Mouse (Mus musculus): ENCODE results near the gene Rbbp7. TPM values are rescaled to one million over a fixed set of nuclear protein-coding genes. Genes with fewer than 3 reads are reported as not detected.
"Not testable (repeated sequence)": the region's sequence is repeated elsewhere in the genome, so short reads cannot be mapped to it uniquely, and the experiment has no call there.

The Rbbp7 gene
- polyA plus RNA-seq, 1 experiment = 6.8 TPM

GRCm38 (mm10) chrX:162788372-162788771, 28.2 kb downstream of the Rbbp7 start:
- H3K4me3 ChIP-seq (replicated peaks) = no peak overlapping the region
- H3K4me1 ChIP-seq (ENCODE audit: control insufficient read depth) = no peaks in the 10 kb centered on the region
- no peaks in the 10 kb centered on the region for H3K27me3 ChIP-seq (ENCODE audit: control insufficient read depth)
- no peaks in the 10 kb centered on the region for H3K9me3 ChIP-seq (ENCODE audit: control insufficient read depth, low read length)
- peaks cover 72% of the 10 kb centered on the region for H3K36me3 ChIP-seq (ENCODE audit: control insufficient read depth)
- TF ChIP-seq GATA1 (IDR thresholded peaks at IDR 0.05; ENCODE audit: low read length) (no peak), TAL1 (IDR thresholded peaks at IDR 0.05; ENCODE audit: low read length) (no peak)

GRCm38 (mm10) chrX:162791392-162791791, 31.2 kb downstream of the Rbbp7 start:
- not testable (repeated sequence) for H3K4me1 ChIP-seq (ENCODE audit: control insufficient read depth); H3K4me3 ChIP-seq (replicated peaks); H3K9me3 ChIP-seq (ENCODE audit: control insufficient read depth, low read length); H3K27me3 ChIP-seq (ENCODE audit: control insufficient read depth)
- peaks cover 46% of the 10 kb centered on the region for H3K36me3 ChIP-seq (ENCODE audit: control insufficient read depth)

- no peaks in the 10 kb centered on the region for H3K9me3 ChIP-seq (ENCODE audit: control insufficient read depth, low read length)
- H3K4me3 ChIP-seq (replicated peaks) = no peak overlapping the region
- no peak for TF ChIP-seq GATA1 (IDR thresholded peaks at IDR 0.05; ENCODE audit: low read length)
- no peak for TF ChIP-seq TAL1 (IDR thresholded peaks at IDR 0.05; ENCODE audit: low read length)
- peaks cover 34% of the 10 kb centered on the region for H3K36me3 ChIP-seq (ENCODE audit: control insufficient read depth)
- H3K27me3 ChIP-seq (ENCODE audit: control insufficient read depth) = no peaks in the 10 kb centered on the region
- no peaks in the 10 kb centered on the region for H3K4me1 ChIP-seq (ENCODE audit: control insufficient read depth)
These were observed 40.2 kb downstream of the Rbbp7 start for GRCm38 (mm10) chrX:162800371-162800770.

GRCm38 (mm10) chrX:162828016-162828415, 67.8 kb downstream of the Rbbp7 start:
- Histone ChIP-seq H3K4me3 (replicated peaks) (peak overlapping the region; percentile 83), H3K4me1 (ENCODE audit: control insufficient read depth) (peaks cover 6% of the 10 kb centered on the region), H3K27me3 (ENCODE audit: control insufficient read depth) (no peaks in the 10 kb centered on the region), H3K9me3 (ENCODE audit: control insufficient read depth, low read length) (peaks cover 4% of the 10 kb centered on the region), H3K36me3 (ENCODE audit: control insufficient read depth) (peaks cover 10% of the 10 kb centered on the region)
- TF ChIP-seq TAL1 (IDR thresholded peaks at IDR 0.05; ENCODE audit: low read length) (no peak), GATA1 (IDR thresholded peaks at IDR 0.05; ENCODE audit: low read length) (no peak)

Other genes starting within 250 kb of the Rbbp7 start
- gene Reps2, start 116.8 kb upstream of the Rbbp7 start, polyA plus RNA-seq (2012) = 0.01 and 0.02 TPM in 2 replicates
- 0.18 and 0.37 TPM in 2 replicates for gene Txlng, start 69.1 kb downstream of the Rbbp7 start, polyA plus RNA-seq (2012)
- gene Syap1, start 128.0 kb downstream of the Rbbp7 start, polyA plus RNA-seq (2012) = 0.44 and 0.61 TPM in 2 replicates
- gene Ctps2, start 140.8 kb downstream of the Rbbp7 start, polyA plus RNA-seq (2012) = not detected in 2 replicates
- not detected in 2 replicates for gene S100g, start 204.2 kb downstream of the Rbbp7 start, polyA plus RNA-seq (2012)